Mouse (Mus musculus) embryonic facial prominence, embryonic 11.5 days (tissue): ENCODE results near the gene Gm49630. TPM values are rescaled to one million over a fixed set of nuclear protein-coding genes. Genes with fewer than 3 reads are reported as not detected.
"Not testable (repeated sequence)": the region's sequence is repeated elsewhere in the genome, so short reads cannot be mapped to it uniquely, and the experiment has no call there.

ENCODE experiments used
- ATAC-seq: fragments of 200-750 bp; cut with Nextera tagmentation; replicated peaks from 2 replicates; pipeline ENCODE4 v1.8.0; 2017; ENCODE audit warnings: low read depth; ENCODE audit not compliant: insufficient number of reproducible peaks, low FRiP score, low TSS enrichment
- DNase-seq: peaks from one replicate; pipeline ENCODE4 v3.0.0-alpha.2; 2015; ENCODE audit warnings: low spot score
- H3K27ac ChIP-seq: fragments of 300-500 bp; sonication (generic); replicated peaks from 2 replicates; pipeline ENCODE4 v1.5.1; 2014; ENCODE audit warnings: mild to moderate bottlenecking, low read depth, low read length, control low read depth
- H3K27me3 ChIP-seq: fragments of 300-500 bp; sonication (generic); 2 replicates; pipeline ENCODE4 v1.6.1; 2014; ENCODE audit warnings: mild to moderate bottlenecking, low read length, moderate library complexity, mixed read lengths; ENCODE audit not compliant: control insufficient read depth, insufficient read depth
- H3K36me3 ChIP-seq: fragments of 300-500 bp; sonication (generic); replicated peaks from 2 replicates; pipeline ENCODE4 v1.6.1; 2014; ENCODE audit warnings: low read depth, mild to moderate bottlenecking, low read length, moderate library complexity, mixed read lengths; ENCODE audit not compliant: control insufficient read depth, insufficient read depth
- H3K4me1 ChIP-seq: fragments of 300-500 bp; sonication (generic); 2 replicates; pipeline ENCODE4 v1.6.1; 2014; ENCODE audit warnings: low read length, mixed read lengths; ENCODE audit not compliant: control insufficient read depth, insufficient read depth
- H3K4me2 ChIP-seq: fragments of 300-500 bp; sonication (generic); 2 replicates; pipeline ENCODE4 v1.6.1; 2014; ENCODE audit warnings: low read depth, mild to moderate bottlenecking, control low read depth, low read length, moderate library complexity
- H3K4me3 ChIP-seq: fragments of 300-500 bp; sonication (generic); 2 replicates; pipeline ENCODE4 v1.5.1; 2014; ENCODE audit warnings: low read depth, low read length, control low read depth
- H3K9ac ChIP-seq: fragments of 300-500 bp; sonication (generic); replicated peaks from 2 replicates; pipeline ENCODE4 v1.6.1; 2014; ENCODE audit warnings: mild to moderate bottlenecking, control low read depth, low read length
- H3K9me3 ChIP-seq: fragments of 300-500 bp; sonication (generic); replicated peaks from 2 replicates; pipeline ENCODE4 v1.6.1; 2016; ENCODE audit warnings: mild to moderate bottlenecking, low read length, inconsistent platforms, mixed read lengths; ENCODE audit not compliant: control insufficient read depth
- WGBS: fragments of 180-500 bp; shearing (Covaris S2); extraction: QIAGEN DNeasy Blood & Tissue Kit; methylation state at CpG from one replicate; pipeline ENCODE4 v1.1.7; 2014; 5-methylcytosine and 5-hydroxymethylcytosine counted together
- polyA plus RNA-seq: library from polyadenylated mRNA; unstranded; fragments of >200 nt; fragmentation: Nextera tagmentation; extraction: Ambion mirVana; gene quantifications from 2 replicates; pipeline ENCODE4 v1.2.1, GENCODE M21; 2014

Gene Gm49630
- polyA plus RNA-seq, 1 experiment from 2014 or later, result not detected

GRCm38 (mm10) chr17:7382711-7383110 lies 10.9 kb upstream of the Gm49630 start:
- H3K4me3 ChIP-seq, H3K27me3 ChIP-seq, DNase-seq, H3K9ac ChIP-seq, ATAC-seq, H3K27ac ChIP-seq, H3K9me3 ChIP-seq, H3K4me1 ChIP-seq, H3K4me2 ChIP-seq, H3K36me3 ChIP-seq: not testable (repeated sequence)
- WGBS, result 84% methylated on average over 1 of the region's 3 CpGs

GRCm38 (mm10) chr17:7377907-7378306 lies 6.1 kb upstream of the Gm49630 start:
- not testable (repeated sequence) for H3K9ac ChIP-seq, H3K9me3 ChIP-seq, H3K4me2 ChIP-seq, H3K4me3 ChIP-seq, H3K27me3 ChIP-seq, H3K27ac ChIP-seq, ATAC-seq, H3K36me3 ChIP-seq, DNase-seq, H3K4me1 ChIP-seq
- WGBS, result 29% methylated on average over 1 of the region's 3 CpGs

- not testable (repeated sequence) for ATAC-seq, H3K4me1 ChIP-seq, H3K9me3 ChIP-seq, H3K4me2 ChIP-seq, H3K27me3 ChIP-seq, H3K4me3 ChIP-seq, H3K27ac ChIP-seq, H3K9ac ChIP-seq, H3K36me3 ChIP-seq, DNase-seq
- WGBS, result 82% methylated on average over 1 of the region's 3 CpGs
These were observed 5.3 kb upstream of the Gm49630 start for GRCm38 (mm10) chr17:7376951-7377700.

GRCm38 (mm10) chr17:7369401-7369800 lies 2.4 kb downstream of the Gm49630 start:
- not testable (repeated sequence) for H3K27me3 ChIP-seq, ATAC-seq, H3K4me1 ChIP-seq, H3K4me2 ChIP-seq, DNase-seq, H3K27ac ChIP-seq, H3K9ac ChIP-seq, H3K36me3 ChIP-seq, H3K9me3 ChIP-seq, H3K4me3 ChIP-seq
- WGBS, result 64% methylated on average over 6 of the region's 6 CpGs

- WGBS, result 26% methylated on average over 3 of the region's 7 CpGs
- H3K4me1 ChIP-seq, H3K27me3 ChIP-seq, H3K4me3 ChIP-seq, ATAC-seq, H3K9me3 ChIP-seq, H3K4me2 ChIP-seq, H3K27ac ChIP-seq, H3K36me3 ChIP-seq, H3K9ac ChIP-seq, DNase-seq: not testable (repeated sequence)
These were observed 5.0 kb downstream of the Gm49630 start for GRCm38 (mm10) chr17:7366676-7367374.

GRCm38 (mm10) chr17:7366265-7366664 lies 5.5 kb downstream of the Gm49630 start:
- H3K4me2 ChIP-seq, H3K27ac ChIP-seq, H3K4me1 ChIP-seq, ATAC-seq, H3K4me3 ChIP-seq, H3K9ac ChIP-seq, H3K27me3 ChIP-seq, H3K9me3 ChIP-seq, DNase-seq, H3K36me3 ChIP-seq: not testable (repeated sequence)
- no CpG with 5 or more reads among the region's 1 CpGs for WGBS

- not testable (repeated sequence) for H3K9ac ChIP-seq, DNase-seq, H3K36me3 ChIP-seq, H3K27ac ChIP-seq, H3K27me3 ChIP-seq, H3K4me3 ChIP-seq, H3K4me2 ChIP-seq, H3K9me3 ChIP-seq, H3K4me1 ChIP-seq
- peak; percentile 47; the same call in 1 of the 2 replicates for ATAC-seq
- no CpG with 5 or more reads among the region's 3 CpGs for WGBS
These were observed 6.2 kb downstream of the Gm49630 start for GRCm38 (mm10) chr17:7365615-7366014.

GRCm38 (mm10) chr17:7360749-7361465 lies 10.9 kb downstream of the Gm49630 start:
- not testable (repeated sequence) for H3K9me3 ChIP-seq, H3K4me2 ChIP-seq, H3K4me1 ChIP-seq, H3K27me3 ChIP-seq, H3K27ac ChIP-seq, H3K9ac ChIP-seq, H3K4me3 ChIP-seq, ATAC-seq, H3K36me3 ChIP-seq, DNase-seq
- 90% methylated on average over 9 of the region's 9 CpGs for WGBS
